Mouse (Mus musculus): ENCODE measurements around the gene Map3k11. TPM values are rescaled to one million over a fixed set of nuclear protein-coding genes. Genes with fewer than 3 reads are reported as not detected.
A peak's percentile ranks its signal among the peaks of the same experiment; 100 is the strongest.
"Not testable (repeated sequence)": the region's sequence is repeated elsewhere in the genome, so short reads cannot be mapped to it uniquely, and the experiment has no call there.

Map3k11 gene
- total RNA-seq, 2 experiments from 2014 or later = 7.3 to 11.2 TPM

- peak; percentile 0; the same call in 1 of the 2 replicates for ATAC-seq (replicated peaks; ENCODE audit: low FRiP score, poor library complexity, severe bottlenecking)
Observed at GRCm38 (mm10) chr19:5664669-5665257, 23.8 kb upstream of the Map3k11 start.

- ATAC-seq (replicated peaks; ENCODE audit: low FRiP score, poor library complexity, severe bottlenecking) = peak; percentile 72
Observed at GRCm38 (mm10) chr19:5665465-5665864, 23.1 kb upstream of the Map3k11 start.

- ATAC-seq (replicated peaks; ENCODE audit: low FRiP score, poor library complexity, severe bottlenecking) = no peak
Observed at GRCm38 (mm10) chr19:5666386-5666785, 22.2 kb upstream of the Map3k11 start.

- no peak for ATAC-seq (replicated peaks; ENCODE audit: low FRiP score, poor library complexity, severe bottlenecking)
Observed at GRCm38 (mm10) chr19:5668372-5668771, 20.2 kb upstream of the Map3k11 start.

GRCm38 (mm10) chr19:5680432-5680831, 8.1 kb upstream of the Map3k11 start:
- no peak for ATAC-seq (replicated peaks; ENCODE audit: low FRiP score, poor library complexity, severe bottlenecking)

- ATAC-seq (replicated peaks; ENCODE audit: low FRiP score, poor library complexity, severe bottlenecking) = no peak
Observed at GRCm38 (mm10) chr19:5684236-5684635, 4.3 kb upstream of the Map3k11 start.

- no peak for ATAC-seq (replicated peaks; ENCODE audit: low FRiP score, poor library complexity, severe bottlenecking)
Observed at GRCm38 (mm10) chr19:5684985-5685384, 3.6 kb upstream of the Map3k11 start.

- no peak for ATAC-seq (replicated peaks; ENCODE audit: low FRiP score, poor library complexity, severe bottlenecking)
Observed at GRCm38 (mm10) chr19:5685431-5685830, 3.1 kb upstream of the Map3k11 start.

GRCm38 (mm10) chr19:5685861-5686260, 2.7 kb upstream of the Map3k11 start:
- ATAC-seq (replicated peaks; ENCODE audit: low FRiP score, poor library complexity, severe bottlenecking) = no peak

- ATAC-seq (replicated peaks; ENCODE audit: low FRiP score, poor library complexity, severe bottlenecking) = no peak
Observed at GRCm38 (mm10) chr19:5686437-5686836, 2.1 kb upstream of the Map3k11 start.

- not testable (repeated sequence) for ATAC-seq (replicated peaks; ENCODE audit: low FRiP score, poor library complexity, severe bottlenecking)
Observed at GRCm38 (mm10) chr19:5686954-5687353, 1.6 kb upstream of the Map3k11 start.

- ATAC-seq (replicated peaks; ENCODE audit: low FRiP score, poor library complexity, severe bottlenecking) = no peak
Observed at GRCm38 (mm10) chr19:5687738-5688137, 804 bp upstream of the Map3k11 start.

- no peak for ATAC-seq (replicated peaks; ENCODE audit: low FRiP score, poor library complexity, severe bottlenecking)
Observed at GRCm38 (mm10) chr19:5689088-5689428, 516 bp downstream of the Map3k11 start.

- peak; percentile 65 for ATAC-seq (replicated peaks; ENCODE audit: low FRiP score, poor library complexity, severe bottlenecking)
Observed at GRCm38 (mm10) chr19:5689565-5690342, 1.2 kb downstream of the Map3k11 start.

- ATAC-seq (replicated peaks; ENCODE audit: low FRiP score, poor library complexity, severe bottlenecking) = no peak
Observed at GRCm38 (mm10) chr19:5690343-5690735, 1.8 kb downstream of the Map3k11 start.

- ATAC-seq (replicated peaks; ENCODE audit: low FRiP score, poor library complexity, severe bottlenecking) = no peak
Observed at GRCm38 (mm10) chr19:5691601-5692000, 3.1 kb downstream of the Map3k11 start.

GRCm38 (mm10) chr19:5692086-5692912, 3.8 kb downstream of the Map3k11 start:
- no peak for ATAC-seq (replicated peaks; ENCODE audit: low FRiP score, poor library complexity, severe bottlenecking)

- no peak for ATAC-seq (replicated peaks; ENCODE audit: low FRiP score, poor library complexity, severe bottlenecking)
Observed at GRCm38 (mm10) chr19:5692913-5693396, 4.4 kb downstream of the Map3k11 start.

- no peak for ATAC-seq (replicated peaks; ENCODE audit: low FRiP score, poor library complexity, severe bottlenecking)
Observed at GRCm38 (mm10) chr19:5693801-5694200, 5.3 kb downstream of the Map3k11 start.

GRCm38 (mm10) chr19:5695849-5696462, 7.4 kb downstream of the Map3k11 start:
- ATAC-seq (replicated peaks; ENCODE audit: low FRiP score, poor library complexity, severe bottlenecking) = no peak

Data from erythroblast, adult 5-6 weeks (primary cell).